Mouse (Mus musculus): ENCODE data around the gene Rab9b.

The Rab9b gene

DNA sequence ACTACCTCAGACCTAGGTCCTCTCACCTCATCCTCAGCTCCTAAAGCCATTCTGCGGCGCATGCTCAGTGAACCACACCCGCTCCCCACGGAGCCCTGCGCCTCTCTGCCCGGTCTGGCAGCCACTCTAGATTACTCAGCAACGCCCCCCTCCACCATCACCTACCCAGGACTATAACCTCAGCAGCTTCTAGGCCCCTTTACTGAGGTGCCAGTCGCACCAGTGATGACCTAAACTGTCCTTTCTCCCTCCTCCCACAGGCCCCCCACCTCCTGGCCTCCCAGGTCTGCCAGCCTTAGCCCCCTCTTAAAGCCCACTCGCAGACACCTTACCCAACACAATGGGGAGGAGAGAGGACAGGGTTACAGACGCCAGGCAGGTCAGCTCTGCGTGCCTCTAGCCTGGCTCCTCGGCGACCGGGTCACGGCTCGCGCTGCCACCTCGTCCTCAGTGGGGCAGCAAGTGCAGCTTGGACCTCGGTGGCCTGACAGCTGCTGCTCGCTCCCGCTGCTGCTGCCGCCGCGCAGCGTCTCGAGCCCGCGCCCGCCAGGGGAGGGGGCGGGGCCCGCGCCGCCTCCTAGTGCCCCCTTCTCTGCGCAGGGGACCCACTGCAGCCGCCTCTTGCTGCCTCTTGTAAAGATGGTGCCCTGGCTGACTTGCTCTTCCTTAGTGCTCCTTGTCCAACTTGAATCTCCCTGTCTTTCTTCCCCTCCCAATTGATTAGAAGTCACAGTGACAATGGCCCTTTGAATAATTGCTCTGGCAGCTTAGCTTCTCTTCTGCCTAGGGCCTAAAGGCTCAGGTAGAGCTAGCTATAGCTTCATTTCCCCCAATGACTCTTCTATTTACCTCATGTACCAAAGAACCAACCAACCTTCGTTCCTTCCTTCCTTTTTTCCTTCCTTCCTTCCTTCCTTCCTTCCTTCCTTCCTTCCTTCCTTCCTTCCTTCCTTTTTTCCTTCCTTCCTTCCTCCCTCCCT is at the start of gene Rab9b:
Gene Rab9b, minus strand, starts transcription at position 695 of the 980 bp plus-strand sequence.
- no peak for DNase-seq

DNA sequence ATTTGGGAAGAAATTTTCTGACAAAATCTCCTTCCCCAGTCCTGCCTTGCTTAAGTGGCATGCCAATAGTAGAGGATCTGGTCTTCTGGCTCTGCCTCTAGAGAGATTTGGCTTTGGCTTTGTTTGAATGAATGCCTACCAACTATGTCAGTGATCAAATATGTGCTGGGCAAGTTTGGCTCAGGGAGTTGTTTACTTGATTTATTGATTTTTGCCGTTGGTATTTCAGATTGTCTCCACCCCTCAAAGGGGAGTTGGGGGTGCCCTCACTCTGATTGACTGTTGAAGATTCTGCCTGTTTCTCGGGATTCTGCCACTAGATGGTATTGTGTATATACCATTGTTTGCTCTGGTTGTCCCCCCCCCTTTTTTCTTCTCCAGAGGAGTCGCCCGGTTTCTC is 35.8 kb upstream of the Rab9b start:
- DNase-seq: no peak

DNA sequence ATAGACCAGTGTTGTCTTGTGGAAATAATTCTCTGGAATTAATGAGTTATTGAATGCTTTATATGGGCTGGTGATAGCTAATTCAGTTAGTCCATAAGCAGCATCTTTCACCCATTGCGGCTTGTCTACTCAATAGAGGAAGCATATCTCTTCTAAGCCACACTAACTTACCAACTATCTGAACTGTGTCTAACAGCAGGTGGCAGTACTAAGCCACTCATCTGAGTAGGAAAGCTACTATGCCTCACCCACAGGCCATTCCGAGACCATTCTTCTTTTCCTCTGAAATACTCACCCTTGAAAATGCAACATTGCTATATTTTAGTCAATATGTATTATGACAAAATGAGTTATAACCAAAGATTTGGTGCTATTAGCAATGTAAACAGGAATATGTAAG is 27.2 kb upstream of the Rab9b start:
- DNase-seq: no peak

DNA sequence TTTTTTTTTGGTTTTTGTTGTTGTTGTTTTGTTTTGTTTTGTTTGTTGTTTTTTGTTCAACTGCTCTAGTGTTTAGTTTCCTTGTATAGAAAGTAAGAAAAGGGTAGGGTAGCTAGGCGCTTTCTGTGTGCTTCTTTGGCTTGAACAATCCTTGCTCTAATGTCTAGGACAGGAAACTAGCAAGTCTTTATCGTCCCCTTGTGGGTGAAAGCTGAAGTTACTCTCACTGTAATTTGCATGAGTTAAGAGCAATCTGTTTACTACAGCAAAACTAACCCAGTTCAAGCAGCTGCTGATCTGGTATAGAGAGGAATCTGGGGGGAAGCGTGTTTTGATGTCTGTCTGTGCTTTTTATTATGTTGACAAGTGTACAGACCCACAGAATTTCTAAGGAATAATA is 18.3 kb downstream of the Rab9b start:
- DNase-seq: no peak

DNA sequence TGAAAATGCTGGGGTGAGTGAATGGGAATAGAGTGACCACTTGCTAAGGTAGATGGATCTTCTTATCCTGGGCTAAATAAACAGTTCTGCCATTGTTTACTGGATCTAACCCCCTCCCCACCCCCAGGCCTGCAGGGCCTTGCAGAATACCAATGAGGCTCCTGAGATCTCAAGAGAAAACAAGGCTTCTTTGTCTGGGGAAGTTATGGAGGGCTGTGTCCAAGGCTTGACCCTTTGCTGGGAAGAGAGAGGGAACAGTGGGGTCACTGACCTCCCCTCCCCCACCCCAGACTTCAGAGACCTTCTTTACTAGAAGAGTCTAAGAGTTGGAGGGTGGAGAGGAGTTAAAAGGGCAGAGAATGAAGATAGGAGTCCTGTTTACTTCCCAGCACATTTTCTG is 39.9 kb downstream of the Rab9b start:
- DNase-seq: no peak

DNA sequence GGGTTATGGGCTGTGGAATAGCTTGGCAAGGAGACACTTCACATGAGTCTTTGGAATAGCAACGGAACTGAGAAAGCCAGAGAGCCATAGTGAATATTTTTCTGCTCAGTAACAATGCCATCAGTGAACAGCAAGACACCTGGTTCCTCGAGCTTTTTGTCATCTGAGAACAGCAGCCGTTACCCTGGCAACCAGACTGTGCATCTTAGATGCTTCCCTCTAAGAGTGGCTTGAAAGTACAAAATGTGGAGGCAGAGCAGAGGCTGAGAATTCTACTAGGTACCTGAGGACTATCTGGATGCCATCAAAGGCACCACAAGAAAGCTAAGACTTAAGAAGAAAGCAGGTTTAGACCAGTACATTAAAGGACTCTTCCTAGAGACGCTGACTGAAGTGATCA is 43.5 kb downstream of the Rab9b start:
- no peak for DNase-seq

DNA sequence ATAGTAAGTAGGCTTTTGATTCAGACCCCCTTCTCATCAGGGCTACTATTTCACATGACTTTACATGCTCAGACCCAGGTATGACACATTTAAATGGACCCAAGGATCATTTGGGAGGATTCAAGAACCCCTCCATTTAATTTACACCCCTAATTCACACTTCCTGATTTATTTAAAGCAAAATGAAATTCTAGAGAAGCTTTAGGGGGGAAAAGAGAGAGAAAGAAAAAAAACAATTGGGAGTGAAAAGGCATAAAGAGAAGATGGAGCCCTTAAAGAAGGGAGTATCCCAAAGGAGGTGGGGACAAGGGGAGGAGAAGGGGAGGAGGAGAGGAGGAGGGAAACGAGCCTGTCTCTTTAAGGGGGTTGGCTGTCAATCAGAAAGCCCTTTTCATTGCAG is 46.2 kb downstream of the Rab9b start, which contains the start of gene Plp1:
Gene Plp1, plus strand, starts transcription at position 301 of the 400 bp plus-strand sequence.
- DNase-seq: no peak

DNA sequence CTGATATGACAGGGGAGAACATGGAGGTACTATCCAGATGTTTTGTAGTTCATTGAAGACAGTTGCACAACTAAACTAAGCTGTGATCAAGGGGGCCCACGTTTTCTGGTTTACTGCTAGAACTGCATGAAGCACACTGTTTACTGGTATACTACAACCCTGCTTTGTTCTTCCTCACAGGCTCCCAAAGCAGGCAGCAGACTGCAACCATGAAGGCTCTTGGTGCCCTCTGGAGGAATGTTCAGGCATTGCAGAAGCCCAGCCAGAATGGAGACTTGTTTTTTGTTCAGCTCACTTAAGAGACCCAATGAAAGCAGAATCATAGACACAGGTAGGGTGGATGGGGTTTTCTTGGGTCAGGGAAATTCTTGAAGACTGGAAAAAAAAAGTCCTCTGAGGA is 48.3 kb downstream of the Rab9b start:
- peak; percentile 45 for DNase-seq

DNA sequence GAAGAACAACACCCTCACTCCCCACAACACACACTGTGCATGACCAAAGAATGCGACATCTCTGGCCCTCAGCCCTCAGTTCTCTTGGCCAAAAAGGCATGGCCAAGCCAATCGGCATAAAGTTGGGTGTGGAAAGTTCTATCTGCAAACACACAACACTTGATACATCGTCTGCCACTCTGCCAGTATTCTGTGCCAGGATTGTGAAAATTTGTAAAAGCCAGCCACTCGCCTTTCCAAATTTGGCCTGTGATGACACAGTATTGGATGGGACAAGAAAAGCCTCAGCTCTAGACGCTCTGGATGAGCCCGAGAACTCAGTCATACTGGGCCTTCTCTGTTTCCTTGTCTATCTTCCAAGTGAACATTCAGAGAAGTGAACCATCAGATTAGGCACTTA is 48.8 kb downstream of the Rab9b start:
- DNase-seq: no peak

All from kidney, adult 11 months (tissue).